Mouse (Mus musculus) E14TG2a.4 (cell line): Measurements from ENCODE around the gene Pcolce2.

ENCODE experiments used
- CTCF ChIP-seq: conservative IDR thresholded peaks from 2 replicates; pipeline ENCODE4 v1.5.1; 2014; ENCODE audit warnings: low read length
- NANOG ChIP-seq: IDR thresholded peaks from 2 replicates; pipeline ENCODE4 v1.6.1; 2014; ENCODE audit warnings: borderline replicate concordance, low read length, mixed read lengths

GRCm38 (mm10) chr9:95694526-95694925, 57.1 kb downstream of the Pcolce2 start:
- TF ChIP-seq CTCF: no peak
- no peak for TF ChIP-seq NANOG
